In genomic region chr11:22118853-22119252, GRCm38 (mm10) we compare ENCODE assay signal across 30 mouse cellular contexts.
"Had no signal": no experiment of that assay in that cellular context is flagged by ENCODE, and none has a peak within 500 bp of the region (broad histone marks: within the 10 kb centered on the region; RNA-seq: fewer than 3 reads in every experiment).

No protein-coding gene starts in this region.

- H3K4me1 ChIP-seq: heart, embryonic 12.5 days; heart, embryonic 13.5 days; heart, embryonic 15.5 days; hindbrain, embryonic 10.5 days; hindbrain, embryonic 12.5 days; hindbrain, embryonic 13.5 days; hindbrain, embryonic 15.5 days; intestine, embryonic 15.5 days; kidney, embryonic 15.5 days had no signal

- H3K4me2 ChIP-seq: heart, embryonic 12.5 days; heart, embryonic 13.5 days; heart, embryonic 15.5 days; hindbrain, embryonic 12.5 days; hindbrain, embryonic 13.5 days; hindbrain, embryonic 14.5 days; hindbrain, embryonic 15.5 days; intestine, embryonic 15.5 days; kidney, embryonic 15.5 days had no signal

- H3K27me3 ChIP-seq: heart, embryonic 12.5 days; heart, embryonic 13.5 days; heart, embryonic 15.5 days; hindbrain, embryonic 12.5 days; hindbrain, embryonic 13.5 days; hindbrain, embryonic 15.5 days; intestine, embryonic 15.5 days; kidney, embryonic 15.5 days had no signal

- H3K9ac ChIP-seq: heart, embryonic 12.5 days; heart, embryonic 13.5 days; heart, embryonic 15.5 days; hindbrain, embryonic 12.5 days; hindbrain, embryonic 13.5 days; hindbrain, embryonic 14.5 days; hindbrain, embryonic 15.5 days; intestine, embryonic 15.5 days; kidney, embryonic 15.5 days had no signal

- H3K36me3 ChIP-seq: heart, embryonic 12.5 days; heart, embryonic 13.5 days; hindbrain, embryonic 12.5 days; hindbrain, embryonic 13.5 days; hindbrain, embryonic 15.5 days; intestine, embryonic 15.5 days; kidney, embryonic 15.5 days had no signal

- H3K27ac ChIP-seq: heart, embryonic 13.5 days; heart, embryonic 15.5 days; hindbrain, embryonic 10.5 days; hindbrain, embryonic 12.5 days; hindbrain, embryonic 13.5 days; hindbrain, embryonic 14.5 days; hindbrain, embryonic 15.5 days; hindbrain, postnatal 0 days; intestine, embryonic 15.5 days; kidney, embryonic 15.5 days; kidney, postnatal 0 days; layer of hippocampus, adult 2 months; left cerebral cortex, adult 2 months had no signal

- DNase-seq: heart, postnatal 10 days; heart, postnatal 14 days; heart, postnatal 36 days; heart, postnatal 4 days; kidney, adult 11 months; kidney, adult 18-20 months; kidney, adult 2 months; kidney, adult 8-10 months; kidney, adult 9 months; kidney, postnatal 10 days; kidney, postnatal 14 days; kidney, postnatal 25 days; kidney, postnatal 36 days; kidney, postnatal 4 days; layer of hippocampus, adult 9-11 months; layer of hippocampus, postnatal 36 days had no signal

- H3K4me3 ChIP-seq: heart, embryonic 12.5 days; heart, embryonic 13.5 days; heart, embryonic 15.5 days; hindbrain, embryonic 10.5 days; hindbrain, embryonic 12.5 days; hindbrain, embryonic 13.5 days; hindbrain, embryonic 15.5 days; intestine, embryonic 15.5 days; kidney, embryonic 15.5 days; layer of hippocampus, adult 2 months; left cerebral cortex, adult 2 months had no signal

- H3K9me3 ChIP-seq: heart, embryonic 12.5 days; heart, embryonic 13.5 days; heart, embryonic 15.5 days; hindbrain, embryonic 10.5 days; hindbrain, embryonic 12.5 days; hindbrain, embryonic 13.5 days; hindbrain, embryonic 15.5 days; intestine, embryonic 15.5 days; kidney, embryonic 15.5 days had no signal
